ENCODE assay signal across 25 mouse cellular contexts in the genomic region with DNA sequence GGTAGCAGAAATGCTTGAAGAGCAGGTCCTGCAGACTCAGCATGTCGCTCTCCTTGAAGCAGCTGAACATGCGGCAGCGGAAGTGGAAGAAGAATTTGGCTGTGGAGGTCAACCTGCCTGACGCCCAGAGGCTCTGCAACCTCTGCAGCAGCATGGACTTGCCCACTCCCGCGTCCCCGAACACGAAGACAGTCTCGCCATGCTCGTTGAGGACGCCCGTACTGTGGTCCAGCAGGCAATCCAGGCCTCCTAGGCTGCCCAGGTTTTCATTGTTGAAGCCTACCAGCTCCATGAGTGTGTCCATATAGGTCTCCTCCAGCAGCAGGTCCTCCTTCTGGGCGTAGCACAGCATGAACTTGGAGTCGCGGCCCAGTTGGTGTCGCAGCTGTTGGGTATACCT. TPM values are rescaled to one million over a fixed set of nuclear protein-coding genes. Genes with fewer than 3 reads are reported as not detected.
DNase-seq lines count a peak whose midpoint lies in the region; ATAC-seq lines count a peak whose summit lies in the region.
"Had no signal": no experiment of that assay in that cellular context is flagged by ENCODE, and none has a peak within 500 bp of the region (broad histone marks: within the 10 kb centered on the region; RNA-seq: fewer than 3 reads in every experiment).

No protein-coding gene starts in this region.

- no peaks in the 10 kb centered on the region for H3K9me3 ChIP-seq in heart, embryonic 11.5 days (replicated peaks; ENCODE audit: control insufficient read depth, low read length)
- no peaks in the 10 kb centered on the region for H3K9me3 ChIP-seq in lung, embryonic 15.5 days
- no peaks in the 10 kb centered on the region for H3K9me3 ChIP-seq in limb, embryonic 10.5 days (replicated peaks)
- H3K9me3 ChIP-seq: embryonic facial prominence, embryonic 13.5 days; forebrain, embryonic 10.5 days; heart, embryonic 13.5 days; hindbrain, embryonic 13.5 days; liver, embryonic 15.5 days; neural tube, embryonic 12.5 days had no signal

- ATAC-seq in heart, embryonic 11.5 days (replicated peaks; ENCODE audit: insufficient number of reproducible peaks, low FRiP score, low TSS enrichment): no peak
- ATAC-seq in lung, embryonic 15.5 days (ENCODE audit: borderline replicate concordance, extremely low read depth, low FRiP score, low TSS enrichment): no peak
- ATAC-seq: activated CD4-positive, CD25-positive, alpha-beta regulatory T cell, adult 4 months; forebrain, embryonic 16.5 days; midbrain, embryonic 16.5 days had no signal

- no peak overlapping the region for H3K27ac ChIP-seq in heart, embryonic 11.5 days (ENCODE audit: low read depth, low read length)
- H3K27ac ChIP-seq in lung, embryonic 15.5 days: no peak overlapping the region
- H3K27ac ChIP-seq in limb, embryonic 10.5 days: peak overlapping the region; percentile 56; the same call in 1 of the 2 replicates
- H3K27ac ChIP-seq: embryonic facial prominence, embryonic 13.5 days; heart, embryonic 13.5 days; hindbrain, embryonic 13.5 days; liver, embryonic 15.5 days; neural tube, embryonic 12.5 days had no signal

- no peak overlapping the region for H3K4me3 ChIP-seq in heart, embryonic 11.5 days (ENCODE audit: low read depth, low read length)
- no peak overlapping the region for H3K4me3 ChIP-seq in lung, embryonic 15.5 days
- no peak overlapping the region for H3K4me3 ChIP-seq in limb, embryonic 10.5 days
- H3K4me3 ChIP-seq: embryonic facial prominence, embryonic 13.5 days; forebrain, embryonic 10.5 days; liver, embryonic 15.5 days; neural tube, embryonic 12.5 days had no signal

- H3K27me3 ChIP-seq in heart, embryonic 11.5 days (ENCODE audit: control insufficient read depth, insufficient read depth, low read length): peaks cover 35% of the 10 kb centered on the region
- H3K27me3 ChIP-seq in lung, embryonic 15.5 days: peaks cover 21% of the 10 kb centered on the region
- peaks cover 39% of the 10 kb centered on the region for H3K27me3 ChIP-seq in limb, embryonic 10.5 days (ENCODE audit: low read depth, poor library complexity, severe bottlenecking)

- H3K4me1 ChIP-seq in heart, embryonic 11.5 days (ENCODE audit: control insufficient read depth, insufficient read depth, low read length): peaks cover 8% of the 10 kb centered on the region; the same call in 1 of the 2 replicates
- H3K4me1 ChIP-seq in lung, embryonic 15.5 days: peaks cover 22% of the 10 kb centered on the region
- H3K4me1 ChIP-seq in limb, embryonic 10.5 days: peaks cover 29% of the 10 kb centered on the region

- no peak for DNase-seq in heart, adult 11 months
- DNase-seq in lung, adult 18-20 months: no peak
- DNase-seq in limb, embryonic 10.5 days (ENCODE audit: low spot score): no peak
- DNase-seq in cerebellum, adult 9-10 months: no peak
- DNase-seq in adrenal gland, postnatal 36 days: no peak
- DNase-seq: adrenal gland, adult 8-10 months; cerebellum, adult 11 months; cerebellum, adult 9-11 months; kidney, adult 11 months; kidney, postnatal 14 days; lung, postnatal 36 days; thymus, adult 2 months; thymus, postnatal 4 days had no signal

- H3K4me2 ChIP-seq in heart, embryonic 11.5 days: peak overlapping the region; percentile 46; the same call in 1 of the 2 replicates
- peak overlapping the region; percentile 18; the same call in 1 of the 2 replicates for H3K4me2 ChIP-seq in lung, embryonic 15.5 days
- H3K4me2 ChIP-seq: liver, embryonic 15.5 days; midbrain, embryonic 11.5 days had no signal

- WGBS in heart, embryonic 11.5 days (ENCODE audit: insufficient replicate concordance): 69% methylated on average over 16 of the region's 16 CpGs
- WGBS in lung, embryonic 15.5 days: 67% methylated on average over 16 of the region's 16 CpGs
- 79% methylated on average over 16 of the region's 16 CpGs for WGBS in limb, embryonic 10.5 days

- H3K9ac ChIP-seq in heart, embryonic 11.5 days (ENCODE audit: low read depth, low read length): no peak overlapping the region
- no peak overlapping the region for H3K9ac ChIP-seq in lung, embryonic 15.5 days
- H3K9ac ChIP-seq: embryonic facial prominence, embryonic 13.5 days; heart, embryonic 13.5 days; hindbrain, embryonic 13.5 days; liver, embryonic 15.5 days; neural tube, embryonic 12.5 days had no signal

- no peaks in the 10 kb centered on the region for H3K36me3 ChIP-seq in heart, embryonic 11.5 days (ENCODE audit: control insufficient read depth, insufficient read depth, low read length)
- no peaks in the 10 kb centered on the region for H3K36me3 ChIP-seq in lung, embryonic 15.5 days
- H3K36me3 ChIP-seq in limb, embryonic 10.5 days: no peaks in the 10 kb centered on the region
- H3K36me3 ChIP-seq: forebrain, embryonic 10.5 days; hindbrain, embryonic 13.5 days; liver, embryonic 15.5 days; neural tube, embryonic 12.5 days had no signal

RNA-seq across cellular contexts. Expression of gene Nod1, which starts 27.9 kb away (rescaled TPM):
- 2.3 and 3.2 TPM in 2 replicates for polyA plus RNA-seq in heart, embryonic 11.5 days (2014; fragmentation: Nextera tagmentation; extraction: Ambion mirVana)
- 6.6 and 7.6 TPM in 2 replicates for polyA plus RNA-seq in lung, embryonic 15.5 days (2015; fragmentation: Nextera tagmentation; extraction: Ambion mirVana)
- polyA plus RNA-seq in limb, embryonic 10.5 days (2016; fragmentation: Nextera tagmentation; extraction: Ambion mirVana): 1.4 and 1.7 TPM in 2 replicates
- total RNA-seq in adrenal gland, postnatal 36 days (2021): 10 to 100 TPM in 1 of 2 experiments, 1 to 10 TPM in 1; 8.7 to 11.6 TPM

RNA-seq across cellular contexts. Expression of gene Ggct, which starts 48.2 kb away (rescaled TPM):
- 6.0 and 6.3 TPM in 2 replicates for polyA plus RNA-seq in heart, embryonic 11.5 days (2014; fragmentation: Nextera tagmentation; extraction: Ambion mirVana)
- polyA plus RNA-seq in lung, embryonic 15.5 days (2015; fragmentation: Nextera tagmentation; extraction: Ambion mirVana): 7.0 and 7.4 TPM in 2 replicates
- 8.5 and 11.9 TPM in 2 replicates for polyA plus RNA-seq in limb, embryonic 10.5 days (2016; fragmentation: Nextera tagmentation; extraction: Ambion mirVana)
- total RNA-seq in adrenal gland, postnatal 36 days (2021): 1 to 10 TPM; 4.7 to 9.5 TPM
